Mouse (Mus musculus): Measurements from ENCODE around the gene Tsga8.

The Tsga8 gene

GRCm38 (mm10) chrX:83487598-83487997, at the start of gene Tsga8:
Gene Tsga8, minus strand, starts transcription at chrX:83487924.
- no peak for DNase-seq (ENCODE audit: low spot score in 2 of 2)
